Mouse (Mus musculus): ENCODE results near the gene Dixdc1. TPM values are rescaled to one million over a fixed set of nuclear protein-coding genes. Genes with fewer than 3 reads are reported as not detected.
"Not testable (repeated sequence)": the region's sequence is repeated elsewhere in the genome, so short reads cannot be mapped to it uniquely, and the experiment has no call there.

Gene Dixdc1
- total RNA-seq, 2 experiments from 2014 or later: 79.6 to 82.8 TPM

DNA sequence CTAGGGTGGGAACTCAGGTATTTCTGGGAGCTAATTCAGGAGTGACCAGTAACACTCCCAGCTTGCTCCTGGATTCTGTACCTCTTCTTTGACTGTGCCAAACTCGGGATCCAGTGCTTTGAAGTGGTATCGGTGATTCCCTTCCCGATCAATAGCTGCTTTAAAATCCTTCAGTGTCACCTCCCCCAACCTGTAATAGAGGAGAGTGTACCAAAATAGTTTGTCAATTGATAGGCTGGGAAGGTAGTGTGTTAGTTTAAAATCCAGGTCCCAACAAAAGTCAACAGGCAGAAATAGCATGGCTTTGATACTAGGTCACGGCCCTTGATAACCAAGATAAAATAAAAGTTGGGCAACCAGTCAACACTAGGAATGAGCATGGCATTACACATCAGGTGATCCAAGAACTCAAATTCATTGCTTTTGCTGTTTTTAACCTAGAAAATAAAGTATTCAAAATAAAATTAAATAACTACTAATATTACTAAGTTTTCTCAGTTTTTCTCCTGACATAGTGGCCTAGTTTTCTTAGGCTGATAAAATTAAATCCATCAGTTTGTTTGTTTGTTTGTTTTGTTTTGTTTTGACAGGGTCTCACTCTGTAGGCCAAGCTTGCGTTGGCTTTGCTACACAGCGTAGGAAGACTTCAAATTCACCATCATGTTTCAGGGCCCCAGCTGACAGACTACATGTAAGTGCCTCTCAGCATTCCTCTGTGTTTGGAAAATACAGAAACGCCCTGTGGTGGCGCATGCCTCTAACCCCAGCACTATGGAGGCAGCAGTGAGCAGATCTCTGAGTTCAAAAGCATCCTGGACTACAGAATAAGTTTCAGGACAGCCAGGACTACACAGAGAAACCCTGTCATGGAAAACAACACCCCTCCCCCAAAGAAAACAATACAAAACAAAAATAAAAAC, 71.5 kb downstream of the Dixdc1 start:
- intact Hi-C loops (cut with DNase I): no loop called here
- no peak for DNase-seq (ENCODE audit: low spot score in 2 of 2)

DNA sequence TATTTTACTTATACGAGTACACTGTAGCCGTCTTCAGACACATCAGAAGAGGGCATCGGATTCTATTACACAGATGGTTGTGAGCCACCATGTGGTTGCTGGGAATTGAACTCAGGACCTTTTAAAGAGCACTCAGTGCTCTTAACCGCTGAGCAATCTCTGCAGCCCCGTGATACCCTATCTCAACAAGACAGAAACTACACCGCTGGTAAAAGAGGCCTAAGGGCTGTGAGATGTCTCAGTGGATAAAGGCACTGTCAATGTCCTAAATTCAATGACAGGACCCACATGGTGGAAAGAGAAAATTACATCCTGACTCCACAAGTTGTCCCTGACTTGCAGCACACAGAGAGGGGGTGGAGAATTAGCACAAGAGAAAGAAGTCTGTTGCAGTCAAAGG, 72.9 kb downstream of the Dixdc1 start:
- no peak for DNase-seq (ENCODE audit: low spot score in 2 of 2)
- intact Hi-C loops (cut with DNase I): no loop called here

DNA sequence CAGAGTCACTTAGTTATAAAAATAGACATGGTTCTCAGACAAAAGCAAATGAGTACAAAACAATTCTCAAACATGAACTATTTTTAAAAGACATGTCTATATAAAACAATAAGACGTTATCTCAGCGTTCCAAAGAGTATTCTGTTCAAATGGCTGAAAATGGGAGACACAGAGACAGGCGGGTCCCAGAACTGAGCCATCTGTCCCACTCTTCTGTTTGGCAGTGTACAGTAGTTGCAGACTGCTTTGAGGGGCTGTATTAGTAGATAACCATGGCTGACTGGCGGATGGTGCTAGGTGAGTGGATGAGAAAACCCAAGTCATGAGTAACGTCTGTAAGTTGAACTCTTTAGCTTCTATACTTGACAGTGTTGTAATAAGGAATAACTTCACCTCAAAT, 74.5 kb downstream of the Dixdc1 start:
- DNase-seq (ENCODE audit: low spot score in 2 of 2): no peak
- intact Hi-C loops (cut with DNase I): no loop called here

DNA sequence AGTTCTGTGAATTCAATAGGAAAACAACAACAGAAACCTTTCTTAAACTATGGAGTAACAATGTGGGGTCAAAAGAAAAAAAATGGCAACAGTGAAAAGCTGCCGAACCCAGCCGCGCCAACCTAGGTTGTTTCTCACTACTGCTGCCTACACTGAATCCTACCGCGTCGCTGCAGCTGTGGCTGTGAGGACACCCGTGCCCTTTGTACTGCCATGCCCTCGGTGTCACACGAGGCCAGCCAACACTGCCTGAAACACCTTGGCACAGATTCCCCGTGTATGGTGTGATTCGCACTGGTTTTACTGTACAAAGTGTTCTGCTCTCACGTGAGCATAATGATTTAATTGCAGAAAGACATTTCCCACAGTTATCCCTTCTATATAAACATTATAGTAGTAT, 78.9 kb downstream of the Dixdc1 start:
- DNase-seq (ENCODE audit: low spot score in 2 of 2): peak; percentile 21 to 22
- intact Hi-C loops (cut with DNase I): no loop called here

DNA sequence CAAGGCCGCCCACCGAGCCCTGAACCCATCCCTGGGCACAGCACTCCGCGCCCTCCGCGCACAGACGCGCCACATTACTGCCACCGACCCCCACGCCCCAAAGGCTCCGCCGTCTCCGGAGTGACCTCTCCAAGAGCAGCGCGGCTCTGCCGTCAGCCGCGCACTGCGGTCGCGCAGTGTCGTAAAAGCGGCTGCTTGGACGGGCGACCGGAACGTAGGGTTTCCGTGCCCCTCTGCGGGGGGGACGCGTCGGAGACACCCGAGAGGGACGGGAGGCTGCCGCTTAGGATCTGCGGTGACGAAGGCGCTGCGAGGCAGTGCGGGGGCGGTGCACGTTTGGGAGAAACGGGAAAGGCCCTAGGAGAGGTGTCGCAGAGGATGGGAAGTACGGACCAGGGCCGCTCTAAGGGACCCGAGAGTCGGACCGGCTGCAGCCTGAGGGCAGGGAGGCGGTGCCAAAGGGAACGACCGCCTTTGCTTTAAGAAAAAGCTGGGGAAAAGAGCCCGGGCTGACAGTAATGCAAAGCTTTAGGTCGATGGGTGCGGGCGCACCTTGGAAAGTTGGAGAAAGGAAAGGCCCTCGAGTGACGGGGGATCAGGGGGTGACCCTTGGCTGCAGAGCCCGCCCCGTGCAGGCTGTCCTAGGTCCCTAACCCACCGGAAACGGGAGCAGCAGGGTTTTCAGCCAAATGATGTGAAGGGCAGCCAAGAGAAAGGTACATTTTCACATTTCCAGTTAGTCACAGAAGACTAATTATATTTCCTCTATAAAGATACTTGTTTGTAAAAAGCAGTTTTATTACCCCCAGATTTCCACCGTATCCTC, 79.7 kb downstream of the Dixdc1 start, which contains the start of gene Dlat:
Gene Dlat (minus strand): TSS at position 389 of the 826 bp plus-strand sequence.
- intact Hi-C loops (cut with DNase I): no loop called here
- peak; percentile 91 to 95 for DNase-seq (ENCODE audit: low spot score in 2 of 2)

DNA sequence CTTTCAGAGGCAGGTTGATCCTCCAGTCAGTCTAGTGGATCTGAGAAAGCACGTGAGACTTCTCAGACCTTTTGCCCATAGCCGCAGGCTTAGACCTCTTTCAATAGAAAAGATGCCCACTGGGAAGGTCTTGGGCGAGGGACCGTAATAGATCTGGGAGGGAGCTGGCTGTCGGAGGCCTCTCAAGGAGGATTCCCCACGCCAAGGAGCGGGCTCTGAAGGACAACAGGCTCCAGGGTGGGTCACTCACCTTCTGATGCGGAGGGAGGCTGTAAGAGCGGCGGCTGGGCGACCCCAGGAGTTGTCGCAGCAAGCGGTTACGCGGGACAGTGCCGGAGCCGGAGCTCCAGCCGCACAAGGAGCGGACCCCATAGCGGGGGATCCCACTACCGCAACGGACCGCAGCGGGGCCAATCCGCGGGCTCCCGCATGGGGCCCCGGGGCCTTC, 80.4 kb downstream of the Dixdc1 start:
- DNase-seq (ENCODE audit: low spot score in 2 of 2): no peak
- intact Hi-C loops (cut with DNase I): no loop called here

DNA sequence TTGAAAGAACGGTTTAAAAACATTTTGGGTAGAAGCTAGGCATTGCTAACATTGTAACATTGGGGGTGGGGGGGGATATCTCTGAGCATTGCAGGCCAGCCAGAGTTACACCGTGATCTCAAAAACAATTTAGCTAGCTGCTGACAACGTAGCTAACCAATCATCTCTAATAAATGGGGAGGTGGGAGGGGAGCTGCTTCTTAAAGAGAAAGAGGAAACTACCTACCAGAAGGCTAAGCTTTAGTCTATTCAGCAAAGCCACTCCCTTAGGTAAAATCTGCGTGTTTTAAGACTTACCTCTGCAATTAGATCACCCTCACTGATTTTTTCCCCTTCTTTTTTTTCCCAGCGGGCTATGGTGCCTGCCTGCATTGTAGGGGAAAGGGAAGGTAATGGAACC, 80.9 kb downstream of the Dixdc1 start:
- DNase-seq (ENCODE audit: low spot score in 2 of 2): no peak
- intact Hi-C loops (cut with DNase I): no loop called here

DNA sequence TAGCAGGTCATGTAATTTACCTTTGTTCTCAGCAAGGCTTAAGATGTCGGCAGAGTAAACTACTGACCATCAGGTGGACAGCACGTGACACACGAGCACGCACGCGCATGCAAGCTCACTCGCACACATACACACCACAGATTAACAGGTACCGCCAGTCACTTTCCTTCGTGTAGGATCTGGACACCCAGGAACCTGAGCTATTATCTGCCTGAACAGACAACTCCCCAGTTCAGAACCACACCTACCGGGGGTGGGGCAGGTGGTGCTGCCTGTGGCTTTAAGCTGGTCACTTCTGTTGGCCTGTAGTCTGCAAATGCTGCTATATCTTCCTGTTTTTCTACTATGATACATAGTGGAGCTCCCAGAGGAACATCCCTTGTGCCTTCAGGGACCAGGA, 88.8 kb downstream of the Dixdc1 start:
- intact Hi-C loops (cut with DNase I): no loop called here
- DNase-seq (ENCODE audit: low spot score in 2 of 2): no peak

DNA sequence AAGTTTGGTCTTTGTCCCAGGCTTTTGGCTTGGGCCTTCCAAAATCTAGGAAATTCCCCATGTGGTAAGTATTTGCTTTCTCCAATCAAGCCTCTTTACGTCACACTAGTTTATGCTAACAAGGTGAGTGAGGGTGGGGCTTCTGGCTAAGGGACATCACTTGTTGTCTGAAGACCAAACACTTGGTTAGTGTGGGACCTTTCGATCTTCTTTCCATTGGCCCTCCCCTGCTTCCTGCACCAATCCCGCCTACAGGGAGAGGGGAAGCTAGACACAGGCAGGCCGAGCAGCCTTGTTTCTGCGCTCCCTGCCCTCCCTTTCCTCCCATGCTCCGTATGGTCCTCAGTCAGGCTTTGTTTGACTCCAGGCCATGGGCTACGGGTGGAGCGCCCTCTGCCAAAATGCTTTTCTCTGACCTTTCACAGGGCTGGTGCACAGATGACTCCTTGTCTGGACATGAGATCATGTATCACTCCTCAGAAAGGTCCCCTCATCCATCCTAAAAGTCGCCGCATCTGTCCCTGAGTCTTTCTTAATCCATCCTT, 92.4 kb downstream of the Dixdc1 start:
- no peak for DNase-seq (ENCODE audit: low spot score in 2 of 2)
- intact Hi-C loops (cut with DNase I): no loop called here

DNA sequence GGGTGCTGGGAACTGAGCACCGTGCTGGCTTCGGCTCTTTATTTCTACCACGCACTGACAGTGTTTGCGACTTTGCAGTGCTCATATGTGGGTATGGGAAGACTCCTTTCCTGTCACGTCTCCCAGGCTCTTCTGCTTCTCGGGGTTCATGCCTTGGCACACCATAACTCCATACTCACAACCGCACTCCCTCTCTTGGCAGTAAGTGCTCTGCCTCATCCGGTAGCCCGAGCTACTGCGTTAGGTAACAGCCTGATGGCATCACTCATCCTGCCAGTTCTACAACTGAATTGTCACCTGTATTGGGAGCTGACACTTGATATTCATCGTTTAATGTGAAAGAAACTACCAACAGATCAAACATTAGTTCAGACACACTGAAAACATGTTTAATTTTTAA, 105.0 kb downstream of the Dixdc1 start:
- no peak for DNase-seq (ENCODE audit: low spot score in 2 of 2)
- intact Hi-C loops (cut with DNase I): no loop called here

DNA sequence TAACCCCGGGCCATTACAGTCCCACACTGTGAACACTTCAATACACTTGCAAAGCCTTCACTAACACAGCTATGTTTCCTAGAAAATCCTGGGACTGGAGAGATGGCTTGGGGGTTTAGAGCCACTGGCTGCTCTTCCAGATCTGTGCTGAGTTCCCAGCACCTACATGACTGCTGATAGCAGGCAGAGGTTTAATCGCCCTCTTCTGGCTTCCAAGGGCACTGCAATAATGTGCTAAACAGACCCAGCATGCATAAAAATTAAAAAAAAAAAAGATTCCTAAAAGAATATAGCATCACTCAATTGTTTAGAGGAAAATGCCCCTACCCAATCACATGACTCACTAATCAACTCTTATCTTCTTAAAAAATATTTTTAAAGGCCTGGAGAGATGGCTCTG, 106.3 kb downstream of the Dixdc1 start:
- intact Hi-C loops (cut with DNase I): no loop called here
- DNase-seq (ENCODE audit: low spot score in 2 of 2): no peak

DNA sequence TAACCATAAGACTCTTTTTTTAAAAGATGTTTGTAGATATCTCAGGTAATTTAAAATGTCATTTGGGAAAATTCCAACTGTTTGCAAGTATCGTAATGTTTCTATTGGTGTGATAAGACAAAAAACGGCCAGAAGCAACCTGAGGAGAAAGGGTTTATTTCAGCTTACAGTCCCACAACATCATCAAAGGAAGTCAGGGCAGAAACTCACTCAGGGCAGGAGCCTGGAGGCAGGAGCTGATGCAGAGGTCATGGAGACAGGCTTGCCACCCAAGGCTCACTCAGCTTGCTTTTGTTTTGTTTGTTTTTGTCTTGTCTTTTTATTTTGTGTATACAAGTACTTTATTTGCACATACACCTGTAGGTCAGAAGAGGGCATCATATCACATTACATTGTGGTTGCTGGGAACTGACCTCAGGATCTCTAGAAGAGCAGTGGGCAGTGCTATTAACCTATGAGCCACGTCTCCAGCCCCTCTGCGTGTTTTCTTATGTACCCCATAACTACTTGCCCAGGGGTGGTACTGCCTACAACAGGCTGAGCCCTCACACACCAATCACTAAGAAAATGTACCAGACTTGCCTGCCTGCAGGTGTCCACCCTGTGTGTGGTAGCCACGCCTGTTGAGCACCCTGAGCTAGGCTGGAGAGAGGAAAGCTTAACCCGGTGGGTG, 107.2 kb downstream of the Dixdc1 start:
- intact Hi-C loops (cut with DNase I): loop anchor here (1.0 kb wide), 1 partner anchor 8 kb away; no protein-coding TSS in a partner anchor

DNA sequence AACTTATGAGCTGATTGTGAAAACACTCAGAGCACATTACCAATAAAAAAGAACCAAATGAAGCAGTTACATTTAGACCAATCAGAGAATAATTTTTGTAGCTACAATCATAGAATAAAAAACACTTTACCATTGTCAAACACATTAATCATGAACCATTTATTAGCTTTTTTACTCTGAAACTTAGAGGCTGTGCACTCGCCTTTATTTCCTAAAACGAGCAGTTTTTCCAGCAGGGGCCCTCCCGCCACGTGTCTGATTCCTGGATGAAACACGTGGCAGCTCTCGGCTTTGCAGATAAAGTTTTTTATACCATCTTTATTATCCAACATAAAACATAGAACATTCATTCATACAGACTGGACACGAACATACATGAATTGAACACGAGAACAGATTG, 108.4 kb downstream of the Dixdc1 start:
- DNase-seq (ENCODE audit: low spot score in 2 of 2); intact Hi-C loops (cut with DNase I): not testable (repeated sequence)

More for the DNA sequence above, 107.2 kb downstream of the Dixdc1 start:
- no peak for DNase-seq (ENCODE audit: low spot score in 2 of 2)

DNA sequence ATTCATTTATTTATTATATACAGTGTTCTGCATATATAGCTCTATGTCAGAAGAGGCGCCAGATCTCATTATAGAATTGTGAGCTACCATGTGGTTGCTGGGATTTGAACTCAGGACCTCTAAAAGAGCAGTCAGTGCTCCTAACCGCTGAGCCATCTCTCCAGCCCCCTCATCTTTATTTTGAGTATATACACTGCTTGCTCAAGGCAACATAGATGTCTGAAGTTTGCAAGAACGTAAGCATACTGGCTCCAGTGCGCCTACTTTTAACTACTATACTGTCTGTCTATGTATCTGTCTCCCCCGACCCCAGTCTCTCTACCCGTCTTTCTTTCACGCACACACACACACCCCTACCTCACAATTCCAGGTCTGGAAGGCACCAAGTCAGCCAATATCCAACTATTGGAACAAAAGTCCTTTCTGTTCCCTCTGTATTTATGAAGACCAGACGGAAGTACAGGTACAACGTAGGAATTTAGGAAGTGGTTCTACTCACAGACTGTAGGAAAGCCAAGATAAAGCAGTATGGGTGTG, 121.5 kb downstream of the Dixdc1 start:
- no peak for DNase-seq (ENCODE audit: low spot score in 2 of 2)
- intact Hi-C loops (cut with DNase I): no loop called here

DNA sequence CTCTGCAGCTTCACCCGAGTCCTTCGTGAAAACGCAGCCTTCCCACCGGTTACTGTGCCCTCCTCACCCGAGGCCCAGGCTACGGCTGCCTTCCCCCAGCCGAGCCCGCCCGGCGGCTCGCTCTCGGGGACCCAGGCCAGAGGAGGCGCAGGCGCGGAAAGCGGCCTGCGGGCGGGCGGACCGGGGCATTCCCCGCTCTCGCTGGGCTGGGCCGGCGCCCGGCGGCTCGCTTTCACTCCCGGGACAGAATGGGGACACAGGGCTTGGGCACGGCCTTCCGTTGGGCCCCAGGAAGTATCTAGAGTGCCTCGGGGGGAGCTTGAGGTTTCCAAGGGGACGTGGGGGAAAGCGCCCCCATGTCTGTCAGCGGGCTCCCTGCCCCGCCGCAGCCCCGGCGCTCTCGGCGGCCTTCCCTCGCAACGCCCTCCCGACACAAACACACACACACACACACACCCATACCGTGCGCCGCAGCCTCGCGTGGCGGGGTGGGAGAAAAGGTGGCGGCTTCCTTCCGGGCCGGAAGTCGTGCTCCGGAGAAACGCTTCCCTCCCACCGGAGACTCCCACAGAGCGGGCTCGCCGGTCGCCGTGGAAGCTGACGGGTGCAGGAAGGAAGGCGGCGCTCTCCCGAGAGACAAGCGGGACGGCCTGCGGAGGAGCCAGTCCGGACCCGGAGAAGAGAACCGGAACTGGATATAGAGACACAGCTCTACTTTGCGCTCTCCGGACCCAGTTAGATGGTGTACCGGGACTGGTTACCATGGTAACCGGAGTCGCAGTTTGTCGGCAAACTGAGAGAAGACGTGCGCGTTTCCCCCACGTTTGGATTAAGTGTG, 122.3 kb downstream of the Dixdc1 start, which contains the start of the genes Pih1d2 and Nkapd1:
Gene Pih1d2 (plus strand): TSS at position 556 of the 838 bp plus-strand sequence.
Gene Nkapd1 (minus strand): TSS at position 699 of the 838 bp plus-strand sequence.
- DNase-seq (ENCODE audit: low spot score in 2 of 2): peak; percentile 89 to 93
- intact Hi-C loops (cut with DNase I): no loop called here

DNA sequence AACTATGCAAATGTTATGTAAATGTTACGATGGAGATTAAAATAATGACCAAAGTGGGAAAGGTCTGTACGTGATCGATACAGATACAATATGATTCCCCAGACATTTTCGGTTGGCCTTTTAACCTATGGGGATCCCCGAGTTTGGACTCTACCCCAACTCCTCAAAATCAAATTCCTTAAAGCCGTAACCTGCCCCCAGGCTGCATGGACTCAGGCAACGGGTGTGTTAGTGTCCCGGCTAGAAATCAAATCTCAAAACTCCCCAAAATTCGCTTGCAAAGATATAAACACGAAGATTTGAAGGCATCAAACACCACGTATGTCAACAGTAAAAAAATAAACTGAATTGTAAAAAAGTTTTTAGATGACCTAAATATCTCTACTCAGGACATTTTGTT, 123.2 kb downstream of the Dixdc1 start:
- intact Hi-C loops (cut with DNase I): no loop called here
- DNase-seq (ENCODE audit: low spot score in 2 of 2): no peak
